Mouse (Mus musculus): Measurements from ENCODE around the gene Fstl4. TPM values are rescaled to one million over a fixed set of nuclear protein-coding genes. Genes with fewer than 3 reads are reported as not detected.

Fstl4 gene
- polyA plus RNA-seq, 1 experiment: not detected

GRCm38 (mm10) chr11:53091596-53091995 lies 327.2 kb downstream of the Fstl4 start:
- Histone ChIP-seq H3K4me1 (ENCODE audit: control insufficient read depth, insufficient read depth, low read length) (no peaks in the 10 kb centered on the region), H3K4me3 (ENCODE audit: insufficient read depth, low read length) (no peak overlapping the region), H3K27ac (ENCODE audit: insufficient read depth, low read depth, low read length) (no peak overlapping the region)
- TF ChIP-seq POLR2A (IDR thresholded peaks at IDR 0.05; ENCODE audit: borderline replicate concordance, low read depth, low read length) (no peak), CTCF (IDR thresholded peaks at IDR 0.05; ENCODE audit: low read depth, low read length) (no peak)

- Histone ChIP-seq H3K27ac (ENCODE audit: insufficient read depth, low read depth, low read length) (no peak overlapping the region), H3K4me3 (ENCODE audit: insufficient read depth, low read length) (no peak overlapping the region), H3K4me1 (ENCODE audit: control insufficient read depth, insufficient read depth, low read length) (no peaks in the 10 kb centered on the region)
- no peak for TF ChIP-seq CTCF (IDR thresholded peaks at IDR 0.05; ENCODE audit: low read depth, low read length)
- TF ChIP-seq POLR2A (IDR thresholded peaks at IDR 0.05; ENCODE audit: borderline replicate concordance, low read depth, low read length): no peak
Observed at GRCm38 (mm10) chr11:53096871-53097270, 332.4 kb downstream of the Fstl4 start.

- Histone ChIP-seq H3K4me3 (ENCODE audit: insufficient read depth, low read length) (no peak overlapping the region), H3K4me1 (ENCODE audit: control insufficient read depth, insufficient read depth, low read length) (no peaks in the 10 kb centered on the region), H3K27ac (ENCODE audit: insufficient read depth, low read depth, low read length) (no peak overlapping the region)
- TF ChIP-seq CTCF (IDR thresholded peaks at IDR 0.05; ENCODE audit: low read depth, low read length) (no peak), POLR2A (IDR thresholded peaks at IDR 0.05; ENCODE audit: borderline replicate concordance, low read depth, low read length) (no peak)
Observed at GRCm38 (mm10) chr11:53097331-53097730, 332.9 kb downstream of the Fstl4 start.

GRCm38 (mm10) chr11:53097870-53098269 lies 333.4 kb downstream of the Fstl4 start:
- Histone ChIP-seq H3K4me3 (ENCODE audit: insufficient read depth, low read length) (no peak overlapping the region), H3K4me1 (ENCODE audit: control insufficient read depth, insufficient read depth, low read length) (no peaks in the 10 kb centered on the region), H3K27ac (ENCODE audit: insufficient read depth, low read depth, low read length) (no peak overlapping the region)
- TF ChIP-seq POLR2A (IDR thresholded peaks at IDR 0.05; ENCODE audit: borderline replicate concordance, low read depth, low read length) (no peak), CTCF (IDR thresholded peaks at IDR 0.05; ENCODE audit: low read depth, low read length) (no peak)

DNA sequence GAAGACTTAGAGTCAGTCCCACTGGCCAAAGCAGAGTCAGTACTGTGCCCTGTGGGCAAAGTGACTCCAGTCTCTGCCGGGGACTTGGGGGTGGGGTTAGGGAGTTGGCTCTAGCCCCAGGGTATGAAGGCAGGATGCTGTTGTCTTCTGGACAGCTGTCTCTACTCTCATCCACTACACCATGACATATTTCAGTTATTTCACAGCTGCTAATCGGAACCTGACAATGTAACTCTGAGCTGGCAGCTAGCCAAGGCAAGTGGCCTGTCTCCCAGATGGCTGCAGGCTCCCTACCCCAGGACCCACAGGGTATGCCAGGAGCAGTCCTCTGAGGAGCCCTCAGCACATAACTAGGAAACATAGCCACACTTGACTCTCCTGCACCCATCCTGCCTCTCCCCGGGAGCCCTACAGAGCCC lies 334.4 kb downstream of the Fstl4 start:
- no peak overlapping the region for H3K27ac ChIP-seq (ENCODE audit: insufficient read depth, low read depth, low read length)
- no peak for TF ChIP-seq CTCF (IDR thresholded peaks at IDR 0.05; ENCODE audit: low read depth, low read length)
- TF ChIP-seq POLR2A (IDR thresholded peaks at IDR 0.05; ENCODE audit: borderline replicate concordance, low read depth, low read length): no peak
- H3K4me1 ChIP-seq (ENCODE audit: control insufficient read depth, insufficient read depth, low read length): no peaks in the 10 kb centered on the region
- H3K4me3 ChIP-seq (ENCODE audit: insufficient read depth, low read length): no peak overlapping the region

DNA sequence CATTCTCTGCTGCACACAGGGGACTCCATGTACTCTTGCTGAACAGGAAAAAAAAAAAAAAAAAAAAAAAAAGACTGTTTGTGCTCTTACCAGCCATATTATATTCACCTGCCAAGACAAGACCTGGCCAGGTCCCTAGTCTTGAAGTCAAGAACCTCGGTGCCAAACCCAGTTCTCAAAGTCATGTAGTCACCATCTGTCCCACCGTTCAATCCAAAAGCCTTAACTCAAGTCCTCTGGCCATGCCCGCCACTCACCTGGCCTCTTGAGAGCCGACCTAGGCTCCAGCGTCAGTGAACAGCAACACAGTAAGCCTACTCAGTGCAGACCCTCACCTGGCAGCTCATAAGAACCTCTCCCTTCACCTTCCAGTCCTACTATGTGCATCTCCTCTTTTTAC lies 334.9 kb downstream of the Fstl4 start:
- no peak overlapping the region for H3K27ac ChIP-seq (ENCODE audit: insufficient read depth, low read depth, low read length)
- no peak for TF ChIP-seq CTCF (IDR thresholded peaks at IDR 0.05; ENCODE audit: low read depth, low read length)
- no peak for TF ChIP-seq POLR2A (IDR thresholded peaks at IDR 0.05; ENCODE audit: borderline replicate concordance, low read depth, low read length)

GRCm38 (mm10) chr11:53101732-53102131 lies 337.3 kb downstream of the Fstl4 start:
- TF ChIP-seq CTCF (IDR thresholded peaks at IDR 0.05; ENCODE audit: low read depth, low read length) (no peak), POLR2A (IDR thresholded peaks at IDR 0.05; ENCODE audit: borderline replicate concordance, low read depth, low read length) (no peak)
- H3K4me1 ChIP-seq (ENCODE audit: control insufficient read depth, insufficient read depth, low read length): no peaks in the 10 kb centered on the region
- no peak overlapping the region for H3K4me3 ChIP-seq (ENCODE audit: insufficient read depth, low read length)
- no peak overlapping the region for H3K27ac ChIP-seq (ENCODE audit: insufficient read depth, low read depth, low read length)

More for the DNA sequence above, 334.9 kb downstream of the Fstl4 start:
- Histone ChIP-seq H3K4me3 (ENCODE audit: insufficient read depth, low read length) (no peak overlapping the region), H3K4me1 (ENCODE audit: control insufficient read depth, insufficient read depth, low read length) (no peaks in the 10 kb centered on the region)

- Histone ChIP-seq H3K4me3 (ENCODE audit: insufficient read depth, low read length) (no peak overlapping the region), H3K4me1 (ENCODE audit: control insufficient read depth, insufficient read depth, low read length) (no peaks in the 10 kb centered on the region), H3K27ac (ENCODE audit: insufficient read depth, low read depth, low read length) (no peak overlapping the region)
- no peak for TF ChIP-seq CTCF (IDR thresholded peaks at IDR 0.05; ENCODE audit: low read depth, low read length)
- TF ChIP-seq POLR2A (IDR thresholded peaks at IDR 0.05; ENCODE audit: borderline replicate concordance, low read depth, low read length): no peak
Observed at GRCm38 (mm10) chr11:53103601-53104325, 339.3 kb downstream of the Fstl4 start.

DNA sequence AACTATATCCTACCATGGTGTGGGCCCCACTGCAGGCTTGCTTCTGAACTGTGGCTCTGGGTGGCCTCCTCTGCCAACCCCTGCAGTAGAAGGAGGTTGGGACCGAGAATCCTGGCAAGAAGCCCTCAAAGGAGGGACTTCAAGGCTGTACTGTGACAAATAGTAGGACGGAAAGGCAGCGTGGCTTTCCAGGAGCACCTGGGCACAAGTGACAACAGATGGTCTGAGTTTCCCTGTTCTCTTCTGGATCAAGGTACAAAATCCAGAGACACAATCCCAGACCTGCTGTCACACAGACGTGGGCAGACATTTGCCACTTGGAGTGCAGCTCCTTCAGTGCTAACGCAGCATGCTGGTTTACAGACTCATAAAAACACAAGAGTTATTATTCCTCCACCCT lies 343.3 kb downstream of the Fstl4 start:
- H3K27ac ChIP-seq (ENCODE audit: insufficient read depth, low read depth, low read length): no peak overlapping the region
- no peak for TF ChIP-seq CTCF (IDR thresholded peaks at IDR 0.05; ENCODE audit: low read depth, low read length)
- H3K4me1 ChIP-seq (ENCODE audit: control insufficient read depth, insufficient read depth, low read length): no peaks in the 10 kb centered on the region
- H3K4me3 ChIP-seq (ENCODE audit: insufficient read depth, low read length): no peak overlapping the region

- Histone ChIP-seq H3K4me1 (ENCODE audit: control insufficient read depth, insufficient read depth, low read length) (no peaks in the 10 kb centered on the region), H3K27ac (ENCODE audit: insufficient read depth, low read depth, low read length) (no peak overlapping the region), H3K4me3 (ENCODE audit: insufficient read depth, low read length) (no peak overlapping the region)
- no peak for TF ChIP-seq POLR2A (IDR thresholded peaks at IDR 0.05; ENCODE audit: borderline replicate concordance, low read depth, low read length)
- TF ChIP-seq CTCF (IDR thresholded peaks at IDR 0.05; ENCODE audit: low read depth, low read length): no peak
Observed at GRCm38 (mm10) chr11:53108798-53109197, 344.4 kb downstream of the Fstl4 start.
